Mouse (Mus musculus) left cerebral cortex, postnatal 25 days (tissue): Measurements from ENCODE around the gene Rufy3. TPM values are rescaled to one million over a fixed set of nuclear protein-coding genes. Genes with fewer than 3 reads are reported as not detected.

ENCODE experiments used
- total RNA-seq, 2 experiments: library from RNA; stranded (reverse); gene quantifications; 2 replicates each; pipeline ENCODE4 v1.2.3; 2021

Gene Rufy3
- total RNA-seq, 2 experiments from 2014 or later: 176 to 178 TPM

Other genes with a start within 250 kb of the Rufy3 start
- gene Prol1, start 247.7 kb upstream of the Rufy3 start, total RNA-seq: not detected
- not detected for gene Amtn, start 188.9 kb upstream of the Rufy3 start, total RNA-seq
- not detected for gene Ambn, start 109.0 kb upstream of the Rufy3 start, total RNA-seq
- gene Enam, start 77.1 kb upstream of the Rufy3 start, total RNA-seq: not detected
- gene Jchain, start 37.1 kb upstream of the Rufy3 start, total RNA-seq: under 1 TPM; 0.46 to 0.55 TPM
- gene Utp3, start 10.6 kb upstream of the Rufy3 start, total RNA-seq: 10 to 100 TPM; 23.8 to 25.0 TPM
- gene Grsf1, start 111.1 kb downstream of the Rufy3 start, total RNA-seq: 100 to 1,000 TPM; 100 to 109 TPM
- 10 to 100 TPM; 29.5 to 32.9 TPM for gene Mob1b, start 155.8 kb downstream of the Rufy3 start, total RNA-seq
- 10 to 100 TPM; 16.5 to 17.6 TPM for gene Dck, start 200.0 kb downstream of the Rufy3 start, total RNA-seq